Mouse (Mus musculus): Measurements from ENCODE around the gene Kat7. TPM values are rescaled to one million over a fixed set of nuclear protein-coding genes. Genes with fewer than 3 reads are reported as not detected.

The Kat7 gene
- total RNA-seq, 2 experiments from 2014 or later, result 20.8 to 25.1 TPM

DNA sequence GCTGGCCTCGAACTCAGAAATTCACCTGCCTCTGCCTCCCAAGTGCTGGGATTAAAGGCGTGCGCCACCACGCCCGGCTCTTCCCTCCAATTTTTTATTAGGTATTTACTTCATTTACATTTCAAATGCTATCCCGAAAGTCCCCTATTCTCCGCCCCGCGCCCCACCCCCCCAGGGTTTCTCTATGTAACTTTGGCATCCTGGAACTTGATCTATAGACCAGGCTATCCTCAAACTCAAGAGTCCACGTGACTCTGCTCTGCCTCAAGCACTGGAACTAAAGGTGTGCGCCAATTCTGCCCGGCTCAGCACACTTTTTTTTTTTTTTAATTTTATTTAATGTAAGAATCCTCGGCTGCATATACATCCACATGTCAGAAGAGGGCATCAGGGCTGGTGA, 14.3 kb downstream of the Kat7 start:
- DNase-seq, result no peak
- intact Hi-C loops (cut with DNase I), result loop anchor here (5.0 kb wide), 1 partner anchor 38 kb away; no protein-coding TSS in a partner anchor

DNA sequence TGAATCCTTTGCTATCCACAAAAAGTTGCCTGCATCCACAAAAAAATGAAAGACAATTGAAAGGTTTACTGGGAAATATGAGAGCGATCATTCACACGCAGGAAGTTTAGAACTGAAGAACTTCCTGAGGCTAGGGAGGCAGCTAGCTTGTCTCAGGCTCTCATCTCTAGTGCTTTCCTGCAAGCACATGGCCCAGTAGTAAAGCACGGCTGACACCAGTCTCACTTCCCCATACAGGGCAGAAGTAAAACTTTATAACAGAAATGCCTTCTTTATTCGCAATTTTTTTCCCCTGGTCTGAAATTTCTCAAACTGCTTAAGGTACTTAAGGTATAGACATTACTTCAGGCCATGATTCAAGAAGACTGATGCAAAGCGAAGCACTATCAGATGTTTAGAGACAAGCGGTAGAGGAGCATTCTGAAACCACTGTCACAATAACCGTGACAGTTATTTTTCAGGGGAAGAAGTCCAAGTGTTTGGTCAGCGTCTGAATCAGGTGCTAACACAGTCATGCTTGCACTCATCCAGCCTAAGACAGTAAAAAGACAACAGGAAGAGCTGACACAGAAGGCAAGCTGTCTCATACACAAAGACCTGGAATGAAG, 16.9 kb downstream of the Kat7 start:
- intact Hi-C loops (cut with DNase I), result no loop called here
- no peak for DNase-seq

DNA sequence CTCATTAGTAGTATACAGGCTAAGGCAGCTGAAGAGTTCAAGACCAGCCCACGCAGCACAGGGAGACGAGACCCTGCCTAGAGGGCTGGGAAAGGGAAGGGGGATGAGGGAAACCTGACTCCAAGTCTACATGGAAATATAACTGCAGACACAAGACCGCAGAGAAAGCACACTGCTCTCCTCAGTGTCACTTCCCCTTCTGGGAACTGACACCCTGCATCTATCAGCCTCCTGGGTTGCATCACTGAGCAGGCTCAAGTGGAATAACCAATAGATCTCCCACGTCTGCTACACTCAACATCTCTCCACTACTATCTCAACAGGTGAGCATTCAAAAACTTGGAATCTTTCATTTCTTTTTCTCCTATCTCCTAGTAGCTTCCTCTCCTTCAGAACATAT, 18.0 kb downstream of the Kat7 start:
- no peak for DNase-seq
- intact Hi-C loops (cut with DNase I), result no loop called here

DNA sequence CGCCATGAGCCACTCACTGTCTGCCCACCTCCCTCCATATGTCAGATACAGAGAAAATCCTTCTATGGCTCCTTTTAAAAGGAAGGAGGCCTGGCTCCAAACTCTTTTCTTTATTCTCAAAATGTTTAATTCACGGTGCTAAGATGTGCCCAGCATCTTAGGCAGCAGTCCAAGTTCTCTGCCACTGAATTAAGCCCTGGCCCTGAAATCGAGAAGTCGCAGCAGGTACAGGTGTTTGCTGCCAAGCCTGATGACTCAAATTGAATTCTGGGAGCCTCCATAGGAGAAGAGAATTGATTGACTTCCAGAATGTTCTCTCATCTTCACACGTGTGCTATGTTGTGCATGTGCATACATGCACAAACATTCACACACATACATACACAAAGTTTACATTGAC, 27.7 kb downstream of the Kat7 start:
- no peak for DNase-seq
- intact Hi-C loops (cut with DNase I), result no loop called here

DNA sequence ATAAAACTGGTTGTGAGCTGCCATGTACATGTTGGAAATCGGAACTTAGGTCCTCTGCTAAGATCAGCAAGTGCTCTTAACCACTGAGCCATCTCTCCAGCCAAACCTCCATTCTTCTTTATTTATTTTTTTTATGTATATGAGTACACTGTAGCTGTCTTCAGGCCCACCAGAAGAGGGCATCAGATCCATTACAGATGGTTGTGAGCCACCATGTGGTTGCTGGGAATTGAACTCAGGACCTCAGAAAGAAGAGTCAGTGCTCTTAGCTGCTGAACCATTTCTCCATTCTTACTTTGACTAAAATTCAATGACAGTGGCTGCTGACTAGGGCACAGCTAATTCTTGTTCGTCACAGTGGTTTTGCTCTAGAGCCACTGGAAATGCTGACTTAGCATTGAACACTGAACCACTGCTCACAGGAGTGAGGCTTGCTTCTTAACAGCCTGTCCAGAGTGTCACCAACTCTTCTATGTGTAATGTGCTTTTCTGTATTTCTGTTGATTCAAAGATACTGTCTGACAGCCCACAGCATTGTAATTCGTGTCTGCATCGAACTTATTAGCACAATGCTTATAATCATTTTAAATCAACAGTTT, 30.9 kb downstream of the Kat7 start:
- intact Hi-C loops (cut with DNase I), result no loop called here
- DNase-seq, result no peak

DNA sequence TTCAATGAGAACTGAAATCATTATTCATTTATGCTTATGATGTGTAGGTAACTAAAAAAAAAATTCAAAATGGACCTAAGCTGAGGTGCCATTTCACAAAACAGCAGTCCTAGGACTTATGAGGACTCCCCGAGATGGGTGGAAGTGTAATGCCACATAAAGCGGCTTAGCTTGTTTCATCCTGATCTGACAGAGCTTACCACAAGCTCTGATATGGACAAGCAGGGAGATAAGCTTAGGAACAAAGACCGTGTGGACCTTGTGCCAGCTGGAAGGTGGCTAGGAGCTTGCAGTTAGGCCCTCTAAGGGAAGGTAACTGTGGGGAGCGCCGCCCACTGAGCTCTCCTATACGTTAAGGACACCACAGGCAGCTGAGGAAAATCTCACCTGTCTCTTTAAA, 34.0 kb downstream of the Kat7 start:
- intact Hi-C loops (cut with DNase I), result no loop called here

DNA sequence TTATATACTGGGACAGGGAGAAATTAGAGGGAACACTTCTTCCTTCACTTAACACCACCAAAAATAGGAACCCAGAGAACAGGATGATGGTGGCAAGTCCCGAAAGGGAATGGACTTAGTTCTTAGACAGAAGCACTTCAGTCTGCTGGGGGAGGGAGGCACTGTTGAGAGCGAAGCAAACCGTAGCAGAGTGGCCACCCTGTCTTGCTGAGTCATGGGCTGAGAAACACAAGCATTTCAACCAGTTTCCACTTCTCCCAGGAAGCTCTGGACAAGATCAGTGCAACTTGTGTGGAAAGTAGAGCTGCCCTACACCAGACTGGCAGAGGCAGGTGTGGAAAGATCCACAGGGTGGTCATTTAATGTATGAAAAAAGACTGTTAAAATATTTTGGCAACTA, 35.4 kb downstream of the Kat7 start:
- DNase-seq, result no peak
- intact Hi-C loops (cut with DNase I), result no loop called here

More for the DNA sequence above, 34.0 kb downstream of the Kat7 start:
- no peak for DNase-seq

DNA sequence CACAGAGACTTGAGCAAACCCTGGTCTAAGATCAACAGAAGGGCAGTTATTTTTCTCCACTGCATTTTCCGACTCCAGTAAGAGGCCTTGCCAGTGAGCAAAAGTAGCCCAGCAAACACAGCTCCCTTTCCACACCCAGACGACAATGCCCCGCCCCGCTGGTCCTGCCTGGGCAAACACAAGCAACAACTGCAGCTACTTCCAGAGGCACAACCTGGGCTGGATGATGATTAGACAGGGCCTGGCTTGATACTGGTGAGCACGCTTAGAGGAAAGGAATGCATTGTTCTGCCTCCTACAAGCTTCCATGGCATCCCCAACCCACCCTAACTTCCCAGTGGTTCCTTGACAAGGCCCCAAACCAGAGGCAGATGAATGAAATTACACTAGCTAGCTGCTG, 36.4 kb downstream of the Kat7 start:
- intact Hi-C loops (cut with DNase I), result no loop called here
- no peak for DNase-seq

DNA sequence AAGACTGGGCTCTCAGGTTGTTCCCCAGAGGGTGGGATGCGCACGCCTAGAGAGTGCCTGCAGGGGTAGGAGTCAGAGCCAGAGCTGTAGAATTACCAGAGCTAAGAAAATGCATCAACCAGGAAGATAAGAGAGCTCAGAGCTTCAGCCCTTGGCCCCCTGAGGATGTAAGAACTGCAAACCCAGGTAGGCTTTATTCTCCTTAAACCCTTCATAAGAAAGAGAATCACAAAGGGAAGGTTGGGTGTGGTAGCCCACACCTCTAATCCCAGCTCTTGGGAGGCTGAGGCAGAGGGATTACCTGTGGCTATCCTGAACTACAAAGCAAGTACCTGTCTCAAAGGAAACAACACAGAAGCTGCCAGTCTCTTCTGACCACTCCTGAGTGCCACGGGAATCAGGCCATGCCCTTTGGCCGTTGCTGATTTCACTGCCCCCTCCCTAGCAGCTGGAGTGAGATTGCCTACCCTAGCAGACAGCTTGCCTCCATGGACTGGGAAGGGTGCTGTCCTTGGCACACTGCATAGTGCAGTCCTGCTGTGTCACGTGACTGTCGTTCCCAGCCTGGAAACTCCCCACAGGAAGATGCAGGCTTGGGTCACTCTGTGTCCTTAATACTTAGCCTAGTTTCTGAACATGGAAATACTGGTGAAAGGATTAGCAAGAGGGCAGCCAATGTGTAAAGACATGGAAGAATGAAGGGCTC, 43.4 kb downstream of the Kat7 start:
- intact Hi-C loops (cut with DNase I), result no loop called here
- no peak for DNase-seq

DNA sequence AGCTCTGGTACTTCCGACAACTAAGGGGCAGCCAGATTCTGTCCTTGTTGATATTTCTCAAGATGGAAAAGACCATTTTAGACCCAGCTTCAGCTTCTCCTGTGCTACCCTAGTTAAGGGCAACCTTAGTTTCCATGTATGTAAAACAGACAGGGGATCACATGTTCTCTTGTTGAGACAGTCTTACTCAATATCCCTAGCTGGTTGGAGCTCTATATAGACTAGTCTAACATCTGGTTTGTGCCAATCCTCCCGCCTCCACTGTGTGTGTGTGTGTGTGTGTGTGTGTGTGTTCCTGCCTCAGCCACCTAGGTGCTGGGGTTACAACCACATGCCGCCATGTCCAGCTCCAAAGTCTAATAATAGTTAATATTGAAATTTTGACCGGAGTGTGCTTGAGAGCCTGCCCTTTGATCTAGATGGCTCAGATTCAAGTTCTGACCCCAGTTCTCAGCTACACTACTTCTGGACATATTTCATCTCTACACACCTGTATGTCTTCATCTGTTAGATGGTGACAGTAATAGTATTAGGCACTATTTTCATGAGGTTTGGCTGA, 45.5 kb downstream of the Kat7 start:
- intact Hi-C loops (cut with DNase I), result no loop called here
- no peak for DNase-seq

DNA sequence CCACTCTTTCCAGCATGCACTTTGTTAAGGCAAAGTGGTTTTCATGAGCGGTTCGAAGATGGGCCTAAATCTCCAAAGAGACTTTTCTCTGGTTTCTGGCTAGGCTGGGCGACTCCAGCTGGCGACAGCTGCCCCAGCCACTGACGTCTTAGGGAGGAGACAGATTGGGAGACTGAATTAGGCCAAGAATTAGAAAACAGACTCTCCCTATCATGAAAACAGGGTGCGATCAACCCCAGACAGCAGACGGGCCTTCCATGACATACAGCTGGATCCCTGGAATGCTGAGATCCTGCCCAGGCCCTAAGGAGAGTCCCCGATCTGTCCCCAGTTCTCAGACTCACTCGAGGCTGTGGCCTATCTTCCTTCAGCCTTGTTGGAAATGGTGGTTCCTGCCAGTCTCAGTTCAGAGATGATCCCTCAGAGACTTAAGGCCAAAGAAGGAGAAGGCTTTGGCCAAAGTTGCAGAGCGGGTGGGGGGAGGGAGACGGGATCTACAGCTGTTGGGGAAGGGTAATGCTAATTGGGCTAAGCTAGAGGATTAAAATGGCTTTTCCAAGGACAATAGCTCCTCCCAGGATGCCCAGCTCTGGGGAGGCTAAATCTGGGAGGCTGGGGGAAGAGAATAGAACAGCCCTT, 46.1 kb downstream of the Kat7 start:
- intact Hi-C loops (cut with DNase I), result no loop called here
- DNase-seq, result peak in 1 of 2 experiments; percentile 43

DNA sequence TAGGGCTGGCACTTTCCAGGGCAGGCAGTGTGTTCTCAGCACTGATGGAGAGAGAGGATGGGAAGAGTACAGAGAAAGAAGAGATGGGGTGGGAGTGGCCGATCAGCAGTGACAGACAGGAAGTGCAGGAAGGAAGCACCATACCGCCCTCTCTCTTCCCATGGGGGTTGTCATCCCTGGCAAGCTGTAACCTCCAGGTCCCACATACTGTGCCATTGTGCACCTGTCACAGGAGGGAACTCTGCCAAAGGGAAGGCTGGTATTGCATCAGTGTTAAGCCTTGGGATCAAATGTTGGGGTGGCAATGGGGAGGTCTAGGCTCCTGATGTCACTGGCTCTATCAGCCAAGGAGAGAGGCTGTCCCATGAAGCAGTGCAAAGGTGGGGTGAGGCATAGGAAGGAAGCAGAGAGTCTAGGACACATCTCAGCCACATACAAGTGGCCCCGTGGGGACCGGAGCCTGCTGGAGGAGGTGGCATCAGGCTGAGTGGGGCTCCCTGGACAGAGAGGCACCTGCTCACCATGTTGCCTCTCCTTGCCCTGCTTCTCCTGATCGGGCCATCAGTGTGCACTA, 48.8 kb downstream of the Kat7 start, which contains the start of gene Tac4:
Tac4 (plus strand) TSS at position 352 of the 574 bp plus-strand sequence.
- DNase-seq, result no peak
- intact Hi-C loops (cut with DNase I), result no loop called here

DNA sequence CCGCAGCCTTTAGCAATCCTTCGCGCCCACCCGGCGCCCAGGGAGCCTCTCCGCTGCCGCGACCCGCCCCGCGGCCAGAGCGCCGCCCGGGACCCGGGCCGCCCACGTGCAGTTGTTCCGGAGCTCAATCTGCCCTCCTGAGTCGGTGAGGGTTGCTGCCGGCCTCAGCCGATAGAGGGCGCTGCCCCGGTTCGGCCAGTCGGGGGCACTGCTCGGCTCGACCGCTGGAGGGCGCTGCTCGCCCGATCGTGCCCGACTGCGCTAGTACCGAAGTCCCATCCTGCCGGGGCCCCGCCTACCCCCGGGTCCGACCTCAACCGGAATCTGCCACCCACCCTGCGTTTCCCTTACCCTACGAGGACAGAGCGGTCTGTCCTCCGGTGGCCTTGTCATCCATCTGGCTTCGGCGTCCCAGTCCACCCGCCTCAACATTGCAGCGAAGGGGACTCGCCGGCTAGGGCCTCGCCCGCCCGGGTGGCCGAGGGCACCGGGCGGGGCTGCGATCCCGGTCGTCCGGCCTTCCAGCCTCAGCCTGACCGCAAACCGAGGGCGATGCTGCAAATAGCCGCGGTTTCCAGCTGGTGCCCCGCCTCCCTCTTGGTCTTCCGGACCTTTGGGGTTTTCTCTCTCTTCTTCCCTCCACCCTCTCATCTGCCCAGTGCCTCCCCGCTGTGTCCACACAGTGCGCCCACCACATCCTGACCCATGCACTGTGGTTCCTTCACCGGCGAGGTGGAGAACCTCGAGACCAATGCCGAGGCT, 50.8 kb downstream of the Kat7 start:
- intact Hi-C loops (cut with DNase I), result loop anchor here (2.0 to 5.0 kb wide), 2 partner anchors 38 to 262 kb away; no protein-coding TSS in a partner anchor
- peak; percentile 89 to 97 for DNase-seq

DNA sequence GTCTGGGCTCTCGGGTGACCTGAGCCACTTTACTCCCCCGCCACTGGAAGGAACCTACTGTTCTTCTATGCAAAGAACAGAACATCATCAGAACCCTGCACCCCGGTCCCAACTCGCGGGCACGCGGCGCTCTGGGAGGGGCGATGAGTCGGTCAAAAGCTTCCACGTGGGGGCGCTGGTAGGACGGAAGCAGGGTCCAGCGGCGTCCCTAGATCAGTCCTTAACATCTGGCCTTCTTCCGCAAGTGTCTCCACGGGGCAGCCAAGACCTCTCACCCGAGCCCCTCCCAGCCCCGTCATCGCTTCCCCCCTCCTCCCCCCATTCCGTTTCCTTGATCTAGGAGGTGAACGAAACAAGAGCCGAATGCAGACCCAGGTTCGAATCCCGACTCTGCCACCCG, 51.6 kb downstream of the Kat7 start:
- intact Hi-C loops (cut with DNase I), result loop anchor here (2.0 to 5.0 kb wide), 2 partner anchors 39 to 262 kb away; no protein-coding TSS in a partner anchor
- peak; percentile 81 to 84 for DNase-seq

DNA sequence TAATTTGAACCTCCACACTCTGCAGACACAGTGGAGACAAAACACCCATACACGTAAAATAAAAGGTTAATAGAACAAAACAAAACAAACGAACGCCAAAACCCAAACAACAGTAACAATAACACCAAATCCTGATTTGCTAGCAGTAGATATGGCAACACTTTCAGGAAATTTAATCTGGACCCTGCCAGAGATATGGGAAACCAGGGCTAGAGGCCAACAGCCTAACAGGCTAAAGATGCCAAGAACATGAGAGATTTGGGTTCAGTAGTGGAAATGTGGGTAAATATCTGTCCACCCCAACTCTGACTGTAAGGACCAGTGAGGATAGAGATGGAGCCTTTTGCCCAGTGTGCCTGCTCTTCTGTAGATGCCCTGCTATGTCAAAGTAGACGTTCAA, 52.1 kb downstream of the Kat7 start:
- no peak for DNase-seq
- intact Hi-C loops (cut with DNase I), result loop anchor here (2.0 to 5.0 kb wide), 2 partner anchors 39 to 263 kb away; no protein-coding TSS in a partner anchor

DNA sequence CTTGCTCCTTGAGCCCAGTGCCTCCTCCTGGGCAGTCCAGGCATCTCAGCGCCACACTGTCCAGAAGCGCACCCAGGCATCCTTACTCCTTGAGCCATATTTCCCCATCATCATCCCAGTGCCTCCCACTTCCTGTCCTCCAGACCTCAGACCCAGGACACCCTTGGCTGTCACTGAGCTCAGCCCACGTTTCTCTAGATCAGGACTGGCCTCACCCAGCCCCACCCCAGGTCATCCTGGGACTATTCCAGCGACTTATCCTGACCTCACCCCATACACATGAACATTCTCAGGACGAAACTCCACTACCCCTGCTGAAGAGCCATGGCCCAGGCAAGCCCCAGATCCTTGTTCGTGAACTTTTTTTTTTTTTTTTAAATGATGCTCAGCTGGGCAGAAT, 54.3 kb downstream of the Kat7 start:
- intact Hi-C loops (cut with DNase I), result loop anchor here (2.0 to 5.0 kb wide), 2 partner anchors 23 to 42 kb away; no protein-coding TSS in a partner anchor
- peak in 1 of 2 experiments; percentile 25 for DNase-seq

DNA sequence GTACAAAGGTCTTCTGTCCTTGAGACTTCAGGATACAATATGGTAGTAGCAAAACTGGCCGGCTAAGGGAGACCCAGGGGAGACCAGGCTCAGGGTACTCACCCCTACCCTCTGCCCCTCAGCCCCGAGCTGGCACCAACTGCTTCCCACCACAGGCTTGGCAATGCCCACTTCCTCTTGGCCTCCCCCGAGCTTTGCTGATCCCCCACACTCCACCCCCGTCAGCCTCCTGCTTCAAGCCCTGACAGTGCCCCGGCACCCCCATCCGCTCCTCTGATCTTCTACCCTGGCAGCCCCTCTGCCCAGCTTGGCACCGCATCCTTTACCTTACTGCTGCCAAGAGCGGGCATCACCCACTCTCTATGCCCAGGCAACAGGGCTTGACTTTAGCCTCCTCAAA, 55.9 kb downstream of the Kat7 start:
- intact Hi-C loops (cut with DNase I), result loop anchor here (2.0 kb wide), 1 partner anchor 21 kb away; no protein-coding TSS in a partner anchor
- no peak for DNase-seq

DNA sequence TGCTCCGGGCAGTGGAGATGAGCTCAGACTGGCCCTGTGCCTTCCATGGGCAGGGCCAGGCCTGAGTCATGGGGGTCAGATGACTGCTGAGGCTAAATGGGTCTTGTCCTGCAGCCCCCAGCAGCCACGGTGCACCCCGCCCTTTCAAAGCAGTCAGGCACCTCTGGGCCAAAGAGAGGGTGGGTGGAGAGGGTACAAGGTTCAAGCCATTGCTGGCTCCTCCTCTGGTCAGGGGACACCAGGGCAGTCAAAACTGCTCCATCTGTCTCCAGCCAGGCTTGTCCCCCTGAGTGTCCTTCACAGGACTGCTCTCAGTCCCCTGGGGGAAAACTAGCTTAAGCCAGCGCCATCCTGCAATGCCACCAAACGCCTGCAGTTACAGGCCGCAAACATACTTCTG, 57.9 kb downstream of the Kat7 start:
- no peak for DNase-seq
- intact Hi-C loops (cut with DNase I), result no loop called here

DNA sequence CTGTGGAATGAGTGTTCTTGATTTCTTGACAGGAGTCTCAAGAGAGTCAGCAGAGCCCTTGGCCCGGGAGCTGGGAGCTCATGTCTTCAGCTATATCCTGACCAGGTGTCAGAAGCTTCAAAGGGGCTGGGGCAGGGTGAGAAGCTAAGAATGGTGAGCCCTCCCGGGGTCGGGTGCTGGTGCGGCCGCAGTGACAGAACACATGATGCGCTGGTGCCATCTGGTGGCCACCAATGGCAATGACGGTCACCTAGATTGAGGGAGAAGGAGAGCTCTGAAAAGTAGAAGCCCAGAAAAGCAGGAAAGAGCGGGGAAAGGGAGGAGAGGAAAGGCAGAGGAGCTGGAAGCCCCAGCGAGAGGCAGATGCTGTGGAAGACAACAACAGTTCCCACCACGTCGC, 58.8 kb downstream of the Kat7 start:
- DNase-seq, result peak; percentile 66 to 69
- intact Hi-C loops (cut with DNase I), result loop anchor here (1.0 kb wide), 1 partner anchor 134 kb away; no protein-coding TSS in a partner anchor

DNA sequence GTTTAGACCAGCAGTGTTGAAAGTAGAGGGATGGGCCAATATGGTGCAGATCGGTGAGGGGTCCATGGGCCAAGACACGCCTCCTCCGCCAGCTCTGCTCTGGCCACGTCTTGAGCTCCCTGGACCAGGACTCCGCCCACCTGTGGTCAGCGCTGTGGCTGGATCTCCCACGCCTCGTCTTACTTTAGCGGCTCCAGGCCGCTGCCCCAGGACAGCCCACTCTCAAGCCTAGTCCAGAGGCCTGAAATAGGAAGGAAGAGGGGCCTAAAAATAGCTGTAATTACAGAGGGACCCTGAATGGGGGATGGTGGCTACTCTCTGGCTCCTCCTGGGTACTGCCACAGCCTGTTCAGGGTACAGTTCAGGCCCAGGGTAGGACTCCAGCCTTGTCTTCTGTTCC, 59.9 kb downstream of the Kat7 start:
- intact Hi-C loops (cut with DNase I), result no loop called here
- no peak for DNase-seq

Data from gastrocnemius, postnatal 36 days (tissue).